Mouse (Mus musculus) heart, postnatal 0 days (tissue): Measurements from ENCODE around the gene Ndufa4. TPM values are rescaled to one million over a fixed set of nuclear protein-coding genes. Genes with fewer than 3 reads are reported as not detected.
"Not testable (repeated sequence)": the region's sequence is repeated elsewhere in the genome, so short reads cannot be mapped to it uniquely, and the experiment has no call there.

ENCODE experiments used
- ATAC-seq: fragments of 200-750 bp; cut with Nextera tagmentation; 2 replicates; pipeline ENCODE4 v1.8.0; 2017; ENCODE audit warnings: low read depth, moderate number of reproducible peaks, moderate library complexity; ENCODE audit not compliant: insufficient read depth
- DNase-seq: peaks from one replicate; pipeline ENCODE4 v3.0.0-alpha.2; 2016; ENCODE audit warnings: low spot score
- H3K27ac ChIP-seq: fragments of 300-500 bp; sonication (generic); 2 replicates; pipeline ENCODE4 v1.5.1; 2014; ENCODE audit warnings: low read depth, mild to moderate bottlenecking
- H3K27me3 ChIP-seq: fragments of 300-500 bp; sonication (generic); 2 replicates; pipeline ENCODE4 v1.6.1; 2014; ENCODE audit warnings: low read length, mixed read lengths; ENCODE audit not compliant: control insufficient read depth, insufficient read depth
- H3K36me3 ChIP-seq: fragments of 300-500 bp; sonication (generic); replicated peaks from 2 replicates; pipeline ENCODE4 v1.6.1; 2014; ENCODE audit warnings: low read length, mixed read lengths; ENCODE audit not compliant: control insufficient read depth, insufficient read depth
- H3K4me1 ChIP-seq: fragments of 300-500 bp; sonication (generic); 2 replicates; pipeline ENCODE4 v1.6.1; 2014; ENCODE audit warnings: antibody characterized with exemption; ENCODE audit not compliant: control insufficient read depth, insufficient read depth
- H3K4me2 ChIP-seq: fragments of 300-500 bp; sonication (generic); 2 replicates; pipeline ENCODE4 v1.6.1; 2014; ENCODE audit warnings: low read depth, mild to moderate bottlenecking, low read length, moderate library complexity
- H3K4me3 ChIP-seq: fragments of 300-500 bp; sonication (generic); 2 replicates; pipeline ENCODE4 v1.5.1; 2014; ENCODE audit warnings: low read depth, low read length
- H3K9ac ChIP-seq: fragments of 300-500 bp; sonication (generic); replicated peaks from 2 replicates; pipeline ENCODE4 v1.6.1; 2014; ENCODE audit warnings: low read depth, low read length, mixed read lengths
- H3K9me3 ChIP-seq: fragments of 300-500 bp; sonication (generic); replicated peaks from 2 replicates; pipeline ENCODE4 v1.6.1; 2016; ENCODE audit warnings: low read length; ENCODE audit not compliant: control insufficient read depth
- CTCF ChIP-seq: IDR thresholded peaks from 2 replicates; pipeline ENCODE4 v1.5.1; 2016; ENCODE audit warnings: antibody characterized with exemption, control low read depth, low read depth
- EP300 ChIP-seq: IDR thresholded peaks from 2 replicates; pipeline ENCODE4 v1.6.1; 2016; ENCODE audit warnings: antibody characterized with exemption, low read depth
- WGBS: fragments of 180-500 bp; shearing (Covaris S2); extraction: QIAGEN DNeasy Blood & Tissue Kit; methylation state at CpG from one replicate; pipeline ENCODE4 v1.1.7; 2014; 5-methylcytosine and 5-hydroxymethylcytosine counted together
- polyA plus RNA-seq: library from polyadenylated mRNA; unstranded; fragments of >200 nt; fragmentation: Nextera tagmentation; extraction: Ambion mirVana; gene quantifications from 2 replicates; pipeline ENCODE4 v1.2.1, GENCODE M21; 2015
- total RNA-seq: library from RNA; depleted of rRNA; stranded (reverse); fragments of >200 nt; gene quantifications from 2 replicates; pipeline ENCODE4 v1.2.3, GENCODE M21; 2014; ENCODE audit warnings: low replicate concordance; rRNA removed

Gene Ndufa4
- total and polyA plus RNA-seq, 2 experiments from 2014 or later = 1,872 to 3,474 TPM

- Histone ChIP-seq H3K4me1 (peaks cover 9% of the 10 kb centered on the region; the same call in 1 of the 2 replicates), H3K9ac (no peak overlapping the region), H3K4me2 (no peak overlapping the region), H3K4me3 (no peak overlapping the region), H3K36me3 (peaks cover 45% of the 10 kb centered on the region), H3K27me3 (no peaks in the 10 kb centered on the region), H3K9me3 (no peaks in the 10 kb centered on the region), H3K27ac (no peak overlapping the region)
- ATAC-seq (no peak), DNase-seq (no peak)
- WGBS = 86% methylated on average over 4 of the region's 4 CpGs
- TF ChIP-seq EP300 (no peak), CTCF (no peak)
These were observed 6.4 kb downstream of the Ndufa4 start for GRCm38 (mm10) chr6:11900809-11901310.

- not testable (repeated sequence) for H3K36me3 ChIP-seq, H3K4me2 ChIP-seq, H3K9ac ChIP-seq, H3K27ac ChIP-seq, H3K9me3 ChIP-seq, DNase-seq, H3K4me3 ChIP-seq, H3K27me3 ChIP-seq, H3K4me1 ChIP-seq, ATAC-seq
- no CpG with 5 or more reads among the region's 2 CpGs for WGBS
These were observed 31.9 kb downstream of the Ndufa4 start for GRCm38 (mm10) chr6:11875364-11875763.

Other genes starting within 250 kb of the Ndufa4 start
- gene Phf14, start 312 bp upstream of the Ndufa4 start, total RNA-seq = 34.4 and 49.8 TPM in 2 replicates
- 42.2 and 46.7 TPM in 2 replicates for gene Phf14, start 312 bp upstream of the Ndufa4 start, polyA plus RNA-seq